In the genomic region with DNA sequence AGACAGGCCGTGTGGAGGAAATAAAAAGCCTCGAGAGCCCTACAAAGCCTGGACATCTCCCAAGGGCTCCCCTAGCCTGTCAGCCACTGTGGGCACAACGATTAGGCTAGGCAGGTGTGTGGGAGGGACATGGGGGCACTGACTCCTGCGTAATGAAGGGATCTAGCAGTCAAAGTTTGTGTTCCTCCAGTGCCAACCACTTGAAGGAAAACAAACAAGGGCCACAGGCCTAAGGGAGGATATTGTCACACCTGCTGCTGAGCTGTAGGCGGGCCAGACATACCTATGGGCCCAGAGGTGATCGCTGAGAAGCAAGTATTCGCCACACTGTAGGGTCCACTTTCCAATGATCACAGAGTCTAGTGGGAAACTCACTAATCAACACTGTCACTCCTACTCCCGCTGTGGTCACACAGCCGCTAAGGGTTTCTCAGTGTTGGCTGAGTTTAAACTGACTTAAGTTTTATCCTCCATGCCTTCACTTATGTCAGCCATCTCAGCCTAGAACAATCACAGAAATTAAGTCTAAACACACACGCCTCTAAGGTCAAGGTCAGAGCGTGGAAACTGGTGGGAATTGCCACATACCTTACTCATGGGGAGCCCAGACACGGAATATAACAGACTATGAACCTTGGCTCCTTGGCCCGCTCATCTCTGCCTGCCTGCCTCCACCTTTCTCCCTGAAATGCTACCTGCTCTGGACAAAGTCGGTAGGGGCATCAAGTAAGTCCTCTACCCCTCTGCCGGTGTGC, we compare ENCODE assay signal across 8 mouse cellular contexts. TPM values are rescaled to one million over a fixed set of nuclear protein-coding genes. Genes with fewer than 3 reads are reported as not detected.
DNase-seq lines count a peak whose midpoint lies in the region; ATAC-seq and TF ChIP-seq lines count a peak whose summit lies in the region.

No protein-coding gene starts in this region.

- peak overlapping the region; percentile 46; the same call in 1 of the 2 replicates for H3K9ac ChIP-seq in forebrain, postnatal 0 days
- H3K9ac ChIP-seq in lung, embryonic 14.5 days, result peak overlapping the region; percentile 52

- intact Hi-C loops in left cerebral cortex, postnatal 14 days (cut with DNase I), result no loop called here

- peaks cover 19% of the 10 kb centered on the region for H3K4me1 ChIP-seq in erythroblast, embryonic 14.5 days (ENCODE audit: control insufficient read depth)
- no peaks in the 10 kb centered on the region for H3K4me1 ChIP-seq in forebrain, postnatal 0 days (ENCODE audit: insufficient read depth)
- 0 out of 2 replicates have a peak, but pooled peaks cover 3% of the 10 kb centered on the region for H3K4me1 ChIP-seq in lung, embryonic 14.5 days (ENCODE audit: insufficient read depth)

- H3K27me3 ChIP-seq in erythroblast, embryonic 14.5 days (ENCODE audit: control insufficient read depth), result peaks cover 7% of the 10 kb centered on the region
- H3K27me3 ChIP-seq in forebrain, postnatal 0 days (ENCODE audit: insufficient read depth, low read length), result no peaks in the 10 kb centered on the region
- H3K27me3 ChIP-seq in lung, embryonic 14.5 days (ENCODE audit: insufficient read depth, low read length), result no peaks in the 10 kb centered on the region

- no peaks in the 10 kb centered on the region for H3K9me3 ChIP-seq in erythroblast, embryonic 14.5 days (ENCODE audit: control insufficient read depth, low read length)
- H3K9me3 ChIP-seq in forebrain, postnatal 0 days (ENCODE audit: low read length), result no peaks in the 10 kb centered on the region
- no peaks in the 10 kb centered on the region for H3K9me3 ChIP-seq in lung, embryonic 14.5 days (ENCODE audit: low read depth, low read length)

- peak overlapping the region; percentile 58 for H3K4me3 ChIP-seq in erythroblast, embryonic 14.5 days (replicated peaks)
- H3K4me3 ChIP-seq in forebrain, postnatal 0 days (ENCODE audit: low read depth, low read length), result peak overlapping the region; percentile 40
- peak overlapping the region; percentile 45 for H3K4me3 ChIP-seq in lung, embryonic 14.5 days (ENCODE audit: low read depth, low read length)

- peak; percentile 15 for DNase-seq in A20 (ENCODE audit: low read depth, low spot score)
- DNase-seq in forebrain, postnatal 0 days, result no peak
- DNase-seq in lung, embryonic 14.5 days, result peak; percentile 20
- DNase-seq in left cerebral cortex, postnatal 14 days (ENCODE audit: low spot score in 2 of 2), result no peak
- DNase-seq in gastrocnemius, postnatal 4 days (ENCODE audit: low spot score in 2 of 2), result no peak

- peak overlapping the region; percentile 21; the same call in 1 of the 2 replicates for H3K27ac ChIP-seq in forebrain, postnatal 0 days (ENCODE audit: low read depth, low read length)
- H3K27ac ChIP-seq in lung, embryonic 14.5 days (ENCODE audit: low read depth), result 0 out of 2 replicates have a peak overlapping the region, but pooled peaks have one; percentile 18

- H3K36me3 ChIP-seq in erythroblast, embryonic 14.5 days (ENCODE audit: control insufficient read depth), result peaks cover 9% of the 10 kb centered on the region
- peaks cover 4% of the 10 kb centered on the region for H3K36me3 ChIP-seq in forebrain, postnatal 0 days (ENCODE audit: insufficient read depth)
- peaks cover 4% of the 10 kb centered on the region; the same call in 1 of the 2 replicates for H3K36me3 ChIP-seq in lung, embryonic 14.5 days (ENCODE audit: insufficient read depth)

- 53% methylated on average over 15 of the region's 15 CpGs for WGBS in forebrain, postnatal 0 days
- WGBS in lung, embryonic 14.5 days, result 29% methylated on average over 15 of the region's 15 CpGs

- H3K4me2 ChIP-seq in forebrain, postnatal 0 days (ENCODE audit: low read depth), result peak overlapping the region; percentile 92
- peak overlapping the region; percentile 96 for H3K4me2 ChIP-seq in lung, embryonic 14.5 days

- no peak for TF ChIP-seq CTCF in forebrain, postnatal 0 days (IDR thresholded peaks at IDR 0.05; ENCODE audit: low read depth)
- TF ChIP-seq CTCF in lung, embryonic 14.5 days (IDR thresholded peaks at IDR 0.05; ENCODE audit: low read depth), result no peak

- no peak for ATAC-seq in erythroblast, adult 5-6 weeks (replicated peaks; ENCODE audit: low FRiP score, poor library complexity, severe bottlenecking)
- ATAC-seq in forebrain, postnatal 0 days, result peak; percentile 11; the same call in 1 of the 2 replicates
- peak; percentile 25; the same call in 1 of the 2 replicates for ATAC-seq in lung, embryonic 14.5 days (ENCODE audit: insufficient read depth)
- ATAC-seq in CD4-positive, CD25-positive, alpha-beta regulatory T cell, adult 4 months, result no peak

RNA-seq across cellular contexts. Expression of gene Pld6, which starts 0.8 kb away (rescaled TPM):
- polyA plus RNA-seq in erythroblast, embryonic 14.5 days (2012), result not detected in 2 replicates
- total RNA-seq in erythroblast, adult 5-6 weeks (2015; ENCODE audit: low replicate concordance), result not detected in 2 replicates
- total RNA-seq in erythroblast, adult 5-6 weeks (2017; ENCODE audit: low replicate concordance), result 0.84 TPM in 1 of 2 replicates, not detected in the other
- total RNA-seq in forebrain, postnatal 0 days (2014; rRNA removed), result 0.92 and 6.0 TPM in 2 replicates
- 6.8 and 12.1 TPM in 2 replicates for polyA plus RNA-seq in forebrain, postnatal 0 days (2015; fragmentation: Nextera tagmentation; extraction: Ambion mirVana)
- polyA plus RNA-seq in lung, embryonic 14.5 days (2014; fragmentation: Nextera tagmentation; extraction: Ambion mirVana), result 1.8 and 2.3 TPM in 2 replicates
- polyA plus RNA-seq in CD4-positive, CD25-positive, alpha-beta regulatory T cell, adult 4 months (2017; shearing (Covaris generic)), result under 1 TPM in 1 of 2 experiments, not detected in 1; 0.36 TPM
- total RNA-seq in left cerebral cortex, postnatal 14 days (2021), result 1 to 10 TPM in 1 of 2 experiments, under 1 TPM in 1; 0.89 to 1.9 TPM
- under 1 TPM; 0.44 to 0.66 TPM for total RNA-seq in gastrocnemius, postnatal 4 days (2021)

RNA-seq across cellular contexts. Expression of gene Flcn, which starts 23.2 kb away (rescaled TPM):
- 0.28 and 0.94 TPM in 2 replicates for polyA plus RNA-seq in erythroblast, embryonic 14.5 days (2012)
- 4.8 and 17.5 TPM in 2 replicates for total RNA-seq in erythroblast, adult 5-6 weeks (2015; ENCODE audit: low replicate concordance)
- total RNA-seq in erythroblast, adult 5-6 weeks (2017; ENCODE audit: low replicate concordance), result 8.6 and 10.7 TPM in 2 replicates
- total RNA-seq in forebrain, postnatal 0 days (2014; rRNA removed), result 33.7 and 36.9 TPM in 2 replicates
- 25.0 and 31.4 TPM in 2 replicates for polyA plus RNA-seq in forebrain, postnatal 0 days (2015; fragmentation: Nextera tagmentation; extraction: Ambion mirVana)
- polyA plus RNA-seq in lung, embryonic 14.5 days (2014; fragmentation: Nextera tagmentation; extraction: Ambion mirVana), result 26.1 and 26.2 TPM in 2 replicates
- 10 to 100 TPM; 26.9 to 39.0 TPM for polyA plus RNA-seq in CD4-positive, CD25-positive, alpha-beta regulatory T cell, adult 4 months (2017; shearing (Covaris generic))
- total RNA-seq in left cerebral cortex, postnatal 14 days (2021), result 10 to 100 TPM; 37.0 to 38.7 TPM
- total RNA-seq in gastrocnemius, postnatal 4 days (2021), result 10 to 100 TPM; 28.2 to 28.8 TPM

RNA-seq across cellular contexts. Expression of gene Nt5m, which starts 52.6 kb away (rescaled TPM):
- 0.83 and 0.99 TPM in 2 replicates for polyA plus RNA-seq in erythroblast, embryonic 14.5 days (2012)
- 0.38 and 1.0 TPM in 2 replicates for total RNA-seq in erythroblast, adult 5-6 weeks (2015; ENCODE audit: low replicate concordance)
- total RNA-seq in erythroblast, adult 5-6 weeks (2017; ENCODE audit: low replicate concordance), result 2.0 TPM in 1 of 2 replicates, not detected in the other
- total RNA-seq in forebrain, postnatal 0 days (2014; rRNA removed), result 62.2 and 63.0 TPM in 2 replicates
- polyA plus RNA-seq in forebrain, postnatal 0 days (2015; fragmentation: Nextera tagmentation; extraction: Ambion mirVana), result 82.3 and 85.9 TPM in 2 replicates
- polyA plus RNA-seq in lung, embryonic 14.5 days (2014; fragmentation: Nextera tagmentation; extraction: Ambion mirVana), result 35.2 and 35.4 TPM in 2 replicates
- polyA plus RNA-seq in CD4-positive, CD25-positive, alpha-beta regulatory T cell, adult 4 months (2017; shearing (Covaris generic)), result 1 to 10 TPM; 7.3 to 7.8 TPM
- total RNA-seq in left cerebral cortex, postnatal 14 days (2021), result 10 to 100 TPM; 55.4 to 61.5 TPM
- 10 to 100 TPM; 18.8 to 22.6 TPM for total RNA-seq in gastrocnemius, postnatal 4 days (2021)

RNA-seq across cellular contexts. Expression of gene Cops3, which starts 53.0 kb away (rescaled TPM):
- 2.9 and 3.4 TPM in 2 replicates for polyA plus RNA-seq in erythroblast, embryonic 14.5 days (2012)
- total RNA-seq in erythroblast, adult 5-6 weeks (2015; ENCODE audit: low replicate concordance), result 57.3 and 117 TPM in 2 replicates
- 31.9 and 41.4 TPM in 2 replicates for total RNA-seq in erythroblast, adult 5-6 weeks (2017; ENCODE audit: low replicate concordance)
- 132 and 138 TPM in 2 replicates for total RNA-seq in forebrain, postnatal 0 days (2014; rRNA removed)
- polyA plus RNA-seq in forebrain, postnatal 0 days (2015; fragmentation: Nextera tagmentation; extraction: Ambion mirVana), result 158 and 169 TPM in 2 replicates
- polyA plus RNA-seq in lung, embryonic 14.5 days (2014; fragmentation: Nextera tagmentation; extraction: Ambion mirVana), result 224 and 228 TPM in 2 replicates
- 10 to 100 TPM; 74.8 to 80.6 TPM for polyA plus RNA-seq in CD4-positive, CD25-positive, alpha-beta regulatory T cell, adult 4 months (2017; shearing (Covaris generic))
- total RNA-seq in left cerebral cortex, postnatal 14 days (2021), result 10 to 100 TPM; 67.4 to 68.9 TPM
- 10 to 100 TPM; 84.8 to 86.3 TPM for total RNA-seq in gastrocnemius, postnatal 4 days (2021)

Comparison
In these comparisons a context has a peak if more than half of its experiments do, and no peak if none do; other contexts are left out.
1. ATAC-seq: peak in forebrain, postnatal 0 days (single experiment) and lung, embryonic 14.5 days (single experiment); none in erythroblast, adult 5-6 weeks (single experiment) and CD4-positive, CD25-positive, alpha-beta regulatory T cell, adult 4 months (single experiment).
2. DNase-seq: peak in A20 (single experiment) and lung, embryonic 14.5 days (single experiment); none in forebrain, postnatal 0 days (single experiment), left cerebral cortex, postnatal 14 days (0 of 2) and gastrocnemius, postnatal 4 days (0 of 2).
3. RNA of gene Nt5m, which starts 52.6 kb away (total RNA-seq): 62.2 to 63.0 TPM in forebrain, postnatal 0 days, 55.4 to 61.5 TPM in left cerebral cortex, postnatal 14 days and 18.8 to 22.6 TPM in gastrocnemius, postnatal 4 days; 0.38 to 2.0 TPM in erythroblast, adult 5-6 weeks; every median in the first group is over 4 times any median in the second.
4. Peak in every context shown above with its lines, with median percentiles within 50 percentile points of each other: H3K4me3 ChIP-seq.